Mouse (Mus musculus): ENCODE results near the gene Lrrk1.

The Lrrk1 gene

DNA sequence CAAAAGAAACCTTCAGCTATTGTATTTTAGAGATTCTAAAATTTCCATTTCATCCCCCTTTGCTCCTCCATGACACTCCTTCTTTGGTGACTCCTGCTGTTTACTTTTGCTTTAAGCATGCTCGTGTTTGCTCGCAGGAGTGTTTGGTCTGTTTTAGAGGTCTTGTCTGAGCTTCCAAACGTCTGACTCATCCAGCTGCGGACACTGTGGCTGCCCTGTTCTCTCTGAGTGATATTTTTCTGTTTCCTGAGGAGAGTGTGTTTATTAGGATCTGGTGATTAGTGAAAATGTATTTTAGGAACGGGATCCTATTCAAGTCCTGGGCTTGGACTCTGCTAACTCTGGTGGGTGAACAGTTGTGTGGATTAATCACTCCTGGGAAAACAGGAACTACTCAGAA, 48.5 kb downstream of the Lrrk1 start:
- DNase-seq (ENCODE audit: low spot score) = no peak

DNA sequence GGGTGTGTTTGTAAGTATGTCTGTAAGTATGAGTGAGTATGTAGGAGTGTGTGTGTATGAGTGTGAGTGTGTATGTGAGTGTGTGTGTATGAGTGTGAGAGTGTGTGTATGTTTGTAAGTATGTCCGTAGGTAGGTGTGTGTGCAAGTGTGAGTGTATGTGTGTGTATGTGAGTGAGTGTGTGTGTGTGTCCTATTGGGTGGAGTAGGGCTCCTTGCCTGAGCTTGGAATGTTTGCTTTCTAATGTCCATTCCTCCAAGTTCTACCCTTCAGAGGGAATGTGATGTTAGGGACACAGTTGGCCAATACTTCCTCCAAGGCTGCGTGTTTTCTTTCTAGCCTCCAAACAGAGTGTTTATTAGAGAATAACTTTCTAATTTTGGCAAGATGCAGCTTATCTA, 51.2 kb downstream of the Lrrk1 start:
- no peak for DNase-seq (ENCODE audit: low spot score)

- no peak for DNase-seq (ENCODE audit: low spot score)
These were observed 54.1 kb downstream of the Lrrk1 start for GRCm38 (mm10) chr7:66333906-66334500.

GRCm38 (mm10) chr7:66332340-66332739, 55.8 kb downstream of the Lrrk1 start:
- no peak for DNase-seq (ENCODE audit: low spot score)

DNA sequence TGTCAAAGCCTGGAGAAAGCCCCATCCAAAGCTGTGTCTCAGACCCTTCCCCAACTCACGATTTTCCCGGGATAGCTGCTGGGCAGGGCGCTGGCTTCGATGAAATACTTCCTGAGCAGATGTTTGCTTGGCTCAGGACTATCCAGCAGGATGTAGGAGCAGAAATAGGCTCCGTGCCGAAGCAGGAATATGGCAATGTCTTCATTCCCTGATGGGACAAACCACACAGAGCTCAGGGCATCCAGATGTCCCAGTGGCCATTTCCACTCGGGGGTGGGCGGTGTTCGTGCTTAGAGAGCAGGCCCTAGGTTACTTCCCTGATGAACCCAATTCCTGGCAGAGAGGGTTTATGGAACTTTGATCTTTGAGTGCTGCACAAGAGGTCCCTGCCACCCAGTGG, 57.5 kb downstream of the Lrrk1 start:
- DNase-seq (ENCODE audit: low spot score) = no peak

DNA sequence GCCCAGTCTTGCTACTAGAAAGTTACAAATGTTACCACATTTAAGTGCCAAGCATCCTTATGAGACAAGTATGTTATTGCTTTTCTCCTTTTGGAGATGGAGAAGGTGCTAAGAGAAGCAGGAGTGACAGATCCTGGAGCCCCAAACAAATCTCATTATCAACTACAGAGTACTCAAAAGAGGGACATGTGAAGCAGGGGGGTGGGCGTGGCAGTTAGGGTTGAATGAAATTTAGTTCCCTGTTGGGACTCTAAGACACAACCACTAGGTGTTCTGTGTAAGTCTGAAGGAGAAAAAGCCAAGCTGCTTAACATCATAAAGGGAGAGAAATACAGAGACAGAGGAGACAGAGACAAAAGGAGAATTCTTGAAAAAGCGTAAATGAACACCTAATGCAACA, 60.6 kb downstream of the Lrrk1 start:
- no peak for DNase-seq (ENCODE audit: low spot score)

DNA sequence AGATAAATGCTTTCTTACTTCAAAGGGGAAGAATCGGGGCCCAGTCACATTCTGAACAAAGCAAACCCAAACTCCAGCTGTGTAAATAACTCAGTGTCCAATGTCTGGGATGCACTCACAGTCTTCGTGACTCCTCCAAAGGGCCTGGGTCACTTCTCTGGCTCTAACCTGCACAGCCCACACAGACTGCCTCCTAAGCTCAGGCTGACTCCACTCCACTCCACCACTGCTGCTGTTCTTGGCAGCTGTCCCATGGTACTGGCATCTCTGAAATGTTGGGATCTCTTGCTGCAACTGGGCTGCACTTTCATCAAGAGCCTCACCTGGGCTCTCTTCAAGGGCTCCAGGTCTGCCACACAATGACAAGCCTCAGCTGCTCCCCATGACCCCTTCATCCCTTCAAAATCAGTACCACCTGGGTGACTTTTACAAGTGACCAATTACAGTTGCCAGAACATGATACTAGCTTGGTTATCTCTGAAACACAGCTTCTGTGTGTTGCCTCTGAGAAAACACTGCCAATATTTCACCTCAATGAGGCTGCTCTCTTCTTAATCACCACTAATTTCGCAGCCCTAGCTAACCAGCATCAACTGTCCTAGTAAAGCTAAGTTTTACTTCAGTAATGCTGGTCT, 62.6 kb downstream of the Lrrk1 start:
- no peak for DNase-seq (ENCODE audit: low spot score)

DNA sequence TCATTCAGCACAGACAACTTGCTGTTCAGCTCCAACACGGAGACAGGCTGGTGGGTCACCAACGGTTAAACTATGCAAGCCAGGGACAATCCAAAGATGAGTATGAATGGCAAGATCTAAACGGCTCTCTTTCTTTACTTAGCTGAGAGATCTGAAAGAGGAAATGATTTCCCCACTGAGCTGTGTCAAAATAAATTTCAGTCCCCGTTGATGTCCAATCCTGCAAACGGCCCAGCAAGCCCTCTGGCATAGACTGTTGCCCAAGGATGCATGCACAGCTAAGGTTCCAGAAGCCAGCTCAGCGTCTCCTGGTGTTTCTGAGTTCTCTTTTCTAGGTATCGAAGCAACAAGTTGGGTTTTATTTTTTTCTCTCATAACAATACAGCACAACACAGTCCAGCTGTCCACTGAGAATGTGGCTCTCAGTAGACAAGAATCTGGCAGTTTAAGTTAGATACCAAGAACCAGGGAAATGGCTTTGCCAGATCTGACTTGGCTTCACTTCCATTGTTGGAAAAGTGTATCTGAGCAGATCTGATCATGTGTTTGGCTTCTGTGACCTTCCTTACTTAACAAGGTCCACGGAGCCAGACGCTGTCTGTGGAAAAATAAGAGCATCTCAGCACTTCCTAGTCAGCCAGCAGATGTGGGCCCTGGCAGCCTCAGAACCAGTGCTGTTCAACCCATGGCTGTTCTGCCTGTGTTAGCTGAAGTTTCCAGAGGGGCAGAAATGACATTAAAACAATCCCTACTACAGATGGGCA, 64.7 kb downstream of the Lrrk1 start:
- no peak for DNase-seq (ENCODE audit: low spot score)

- no peak for DNase-seq (ENCODE audit: low spot score)
These were observed 67.2 kb downstream of the Lrrk1 start for GRCm38 (mm10) chr7:66320996-66321395.

DNA sequence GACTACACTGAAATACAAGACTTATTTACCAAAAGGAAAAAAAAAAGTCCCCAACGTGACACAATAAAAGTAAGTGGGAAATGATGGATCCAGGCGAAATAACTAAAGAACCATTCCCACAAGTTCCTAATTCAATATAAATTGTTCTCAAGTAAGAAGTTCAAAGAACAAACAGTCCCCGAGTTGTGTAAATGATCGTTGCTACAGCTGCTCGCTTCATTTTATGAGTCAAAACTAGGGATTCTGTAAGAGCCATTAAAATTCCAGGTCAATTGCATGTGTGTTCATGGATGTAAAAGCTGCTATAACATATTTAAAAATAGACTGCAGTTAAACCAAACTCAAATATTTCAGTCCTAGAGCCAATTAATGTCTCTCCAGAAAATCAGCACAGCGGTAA, 70.0 kb downstream of the Lrrk1 start:
- DNase-seq (ENCODE audit: low spot score) = no peak

DNA sequence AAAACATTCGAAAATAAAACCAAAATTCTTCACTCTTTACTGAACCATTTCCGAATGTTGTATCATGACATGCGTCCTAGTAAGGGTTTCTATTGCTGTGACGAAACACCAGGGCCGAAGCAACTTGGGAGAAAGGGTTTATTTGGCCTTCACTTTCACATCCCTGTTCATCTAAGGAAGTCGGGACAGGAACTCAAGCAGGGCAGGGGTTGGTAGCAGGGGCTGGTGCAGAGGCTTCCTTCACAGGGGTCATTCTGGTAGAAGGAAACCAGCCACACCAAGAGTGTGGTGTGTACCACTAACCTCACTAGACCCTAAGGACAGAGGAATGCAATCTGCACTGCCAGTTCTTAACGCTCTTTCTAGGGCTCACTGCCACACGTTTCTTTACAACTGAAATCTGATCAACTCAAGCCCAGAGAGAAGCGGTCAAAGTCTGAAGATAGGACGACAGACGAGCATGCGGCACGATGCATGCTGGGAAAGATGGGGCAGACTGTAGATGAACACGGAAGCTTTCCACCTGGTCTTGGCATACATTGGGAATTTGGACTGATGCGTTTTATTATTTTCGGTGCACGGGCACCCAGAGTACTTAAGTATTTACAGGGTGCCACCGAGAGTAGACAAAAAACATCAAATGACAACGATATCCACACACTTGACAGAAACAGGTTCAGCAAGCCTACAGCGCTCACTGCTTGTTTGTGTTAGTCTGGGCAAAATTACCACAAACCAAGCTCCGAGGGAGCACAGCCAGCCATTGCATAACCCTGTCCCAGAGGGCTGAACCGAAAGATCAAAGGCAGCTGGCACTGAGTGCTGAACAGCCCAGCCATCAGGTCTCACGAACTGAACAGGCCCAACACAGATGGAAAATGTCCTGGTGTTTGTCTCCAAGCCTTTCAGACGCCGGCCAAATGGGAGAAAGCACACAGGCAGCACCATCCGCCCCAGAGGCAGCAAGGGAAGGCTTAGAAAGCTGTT, 77.2 kb downstream of the Lrrk1 start:
- DNase-seq (ENCODE audit: low spot score) = no peak

DNA sequence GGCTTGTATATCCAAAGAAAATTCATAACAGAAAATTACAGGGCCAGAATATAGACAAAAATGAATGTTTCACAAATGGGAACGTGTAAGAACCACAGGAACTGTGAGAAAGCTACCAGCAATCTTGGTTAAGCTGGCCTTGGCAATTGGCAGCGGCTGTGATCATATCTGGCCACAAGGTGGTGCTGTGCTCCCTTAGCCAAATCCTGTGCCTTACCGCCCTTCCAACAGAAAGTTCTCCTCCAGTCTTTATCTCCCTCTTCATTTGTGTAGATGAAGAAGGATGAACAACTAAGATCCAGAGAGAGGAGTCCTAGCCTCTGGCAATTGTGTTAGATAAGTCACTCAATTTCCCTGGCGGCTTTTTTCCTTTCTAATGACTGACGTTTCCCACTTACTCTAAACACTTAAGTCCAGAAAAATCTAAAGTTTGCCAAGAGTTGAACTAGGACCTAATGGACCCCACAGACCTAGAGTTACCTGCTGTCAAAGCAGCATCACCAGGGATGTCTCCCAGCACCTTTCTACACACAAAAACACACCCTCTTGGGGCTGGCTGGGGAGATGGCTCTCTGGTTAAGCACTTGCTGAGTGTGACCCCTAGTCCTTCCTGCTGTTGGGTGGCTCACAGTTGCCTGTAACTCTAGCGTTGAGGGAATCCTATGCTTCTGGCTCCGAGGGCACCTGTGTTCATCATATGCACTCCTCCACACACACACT, 78.0 kb downstream of the Lrrk1 start:
- peak; percentile 46 for DNase-seq (ENCODE audit: low spot score)

- no peak for DNase-seq (ENCODE audit: low spot score)
These were observed 78.8 kb downstream of the Lrrk1 start for GRCm38 (mm10) chr7:66309240-66309949.

GRCm38 (mm10) chr7:66308581-66309239, 79.4 kb downstream of the Lrrk1 start:
- no peak for DNase-seq (ENCODE audit: low spot score)

DNA sequence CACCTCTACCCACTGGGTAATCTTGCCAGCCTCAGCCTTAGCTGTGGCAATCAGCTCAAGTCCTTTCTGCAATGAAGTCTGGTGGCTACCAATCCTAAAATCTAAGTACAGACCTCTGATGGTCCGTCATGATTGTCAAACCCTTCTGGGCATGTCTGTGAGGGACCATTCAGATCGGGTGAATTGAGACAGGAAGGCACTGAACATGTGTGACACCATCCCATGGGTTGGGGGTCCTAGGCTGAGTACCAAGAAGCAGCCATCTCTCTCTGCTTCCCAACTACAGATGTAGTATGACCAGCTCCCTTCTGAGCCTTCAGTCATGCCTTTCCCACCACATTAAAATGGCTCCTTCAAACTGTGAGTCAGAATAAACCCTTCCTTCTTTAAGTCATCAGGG, 80.4 kb downstream of the Lrrk1 start:
- no peak for DNase-seq (ENCODE audit: low spot score)

- DNase-seq (ENCODE audit: low spot score) = no peak
These were observed 82.4 kb downstream of the Lrrk1 start for GRCm38 (mm10) chr7:66305714-66306198.

- DNase-seq (ENCODE audit: low spot score) = no peak
These were observed 83.0 kb downstream of the Lrrk1 start for GRCm38 (mm10) chr7:66304993-66305713.

GRCm38 (mm10) chr7:66303922-66304660, 84.1 kb downstream of the Lrrk1 start:
- no peak for DNase-seq (ENCODE audit: low spot score)

DNA sequence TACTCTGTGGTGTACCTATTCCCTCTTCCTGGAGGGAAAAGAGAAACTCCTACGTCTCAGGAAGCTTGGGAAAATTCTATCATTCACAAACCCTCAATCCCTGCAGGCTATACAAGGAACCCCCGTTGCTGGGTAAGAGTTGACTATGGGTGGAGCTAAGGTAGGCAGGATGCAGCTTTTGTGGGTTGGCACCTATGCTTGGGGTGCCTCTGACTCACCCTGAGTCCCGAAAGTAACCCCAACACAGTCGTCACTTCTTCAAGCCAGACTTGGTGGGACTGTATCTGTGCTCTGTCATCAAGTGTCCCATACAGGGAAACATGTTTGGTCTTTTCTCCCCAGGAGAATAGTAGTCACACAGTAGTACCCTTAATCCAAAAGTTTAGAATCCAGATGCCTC, 86.7 kb downstream of the Lrrk1 start:
- no peak for DNase-seq (ENCODE audit: low spot score)

All from layer of hippocampus, adult 9-10 months (tissue).